2 mouse cellular contexts compared by ENCODE assay signal in genomic region chr15:83482645-83483224, GRCm38 (mm10).
A peak's percentile ranks its signal among the peaks of the same experiment; 100 is the strongest.
TF ChIP-seq lines count a peak whose summit lies in the region.

No protein-coding gene starts in this region.

TF ChIP-seq in MEL, 35 proteins besides CTCF, POLR2A, EP300 and RAD21:
- peak; percentile 64 for TF ChIP-seq MXI1 (IDR thresholded peaks at IDR 0.05; ENCODE audit: low read depth, low read length)
- no peak for TF ChIP-seq GABPA (IDR thresholded peaks at IDR 0.05; ENCODE audit: low read depth, low read length)
- TF ChIP-seq MYC (IDR thresholded peaks at IDR 0.05; ENCODE audit: low read depth, low read length) = no peak
- 0 out of 2 replicates have a peak, but pooled peaks have one; percentile 8 for TF ChIP-seq ZNF384 (IDR thresholded peaks at IDR 0.05; ENCODE audit: low read depth, low read length)
- TF ChIP-seq ELF1 (IDR thresholded peaks at IDR 0.05; ENCODE audit: low read depth, low read length) = no peak
- no peak for TF ChIP-seq ZC3H11A (IDR thresholded peaks at IDR 0.05; ENCODE audit: low read depth, low read length)
- TF ChIP-seq ZKSCAN1 (IDR thresholded peaks at IDR 0.05; ENCODE audit: low read depth, low read length) = no peak
- no peak for TF ChIP-seq GATA1 (IDR thresholded peaks at IDR 0.05; ENCODE audit: low read depth, low read length)
- peak; percentile 28; the same call in 1 of the 2 replicates for TF ChIP-seq USF1 (IDR thresholded peaks at IDR 0.05; ENCODE audit: low read depth, low read length)
- TF ChIP-seq E2F4 (IDR thresholded peaks at IDR 0.05; ENCODE audit: borderline replicate concordance, low read depth, low read length) = no peak
- no peak for TF ChIP-seq TBP (IDR thresholded peaks at IDR 0.05; ENCODE audit: low read depth, low read length)
- TF ChIP-seq TAL1 (IDR thresholded peaks at IDR 0.05; ENCODE audit: low read length) = no peak
- no peak for TF ChIP-seq MAFK (IDR thresholded peaks at IDR 0.05; ENCODE audit: borderline replicate concordance, low read depth, low read length)
- no peak for TF ChIP-seq MYB (IDR thresholded peaks at IDR 0.05; ENCODE audit: low read depth, low read length)
- 0 out of 2 replicates have a peak, but pooled peaks have one; percentile 27 for TF ChIP-seq NELFE (IDR thresholded peaks at IDR 0.05; ENCODE audit: low read depth, low read length)
- TF ChIP-seq SIN3A (IDR thresholded peaks at IDR 0.05; ENCODE audit: low read length) = peak; percentile 41
- TF ChIP-seq MAZ (IDR thresholded peaks at IDR 0.05; ENCODE audit: low read depth, low read length) = peak; percentile 15
- TF ChIP-seq SMC3 (IDR thresholded peaks at IDR 0.05; ENCODE audit: low read depth, low read length) = no peak
- no peak for TF ChIP-seq JUND (IDR thresholded peaks at IDR 0.05; ENCODE audit: low read depth, low read length)
- TF ChIP-seq POLR2AphosphoS5 (IDR thresholded peaks at IDR 0.05; ENCODE audit: borderline replicate concordance, low read depth, low read length) = no peak
- TF ChIP-seq USF2 (IDR thresholded peaks at IDR 0.05; ENCODE audit: borderline replicate concordance in 1 of 2, insufficient read depth in 1 of 2, low read depth in 1 of 2, low read length in 2 of 2) = no peak
- no peak for TF ChIP-seq CHD1 (IDR thresholded peaks at IDR 0.05; ENCODE audit: low read depth, low read length)
- peak; percentile 50; the same call in 1 of the 2 replicates for TF ChIP-seq TCF12 (IDR thresholded peaks at IDR 0.05; ENCODE audit: low read depth, low read length)
- peak; percentile 71; the same call in 1 of the 2 replicates for TF ChIP-seq ETS1 (IDR thresholded peaks at IDR 0.05; ENCODE audit: low read depth, low read length)
- TF ChIP-seq HCFC1 (IDR thresholded peaks at IDR 0.05; ENCODE audit: low read depth, low read length) = no peak; the same call in 1 of the 2 replicates
- TF ChIP-seq BHLHE40 (IDR thresholded peaks at IDR 0.05; ENCODE audit: borderline replicate concordance, low read depth, low read length) = no peak
- no peak for TF ChIP-seq NRF1 (IDR thresholded peaks at IDR 0.05; ENCODE audit: insufficient read depth, low read depth, low read length, poor library complexity, severe bottlenecking)
- TF ChIP-seq ZMIZ1 (IDR thresholded peaks at IDR 0.05; ENCODE audit: low read depth, low read length) = no peak
- no peak for TF ChIP-seq MEF2A (IDR thresholded peaks at IDR 0.05; ENCODE audit: extremely low read depth, insufficient replicate concordance, low read depth, low read length, poor library complexity, severe bottlenecking)
- no peak for TF ChIP-seq UBTF (IDR thresholded peaks at IDR 0.05; ENCODE audit: borderline replicate concordance, insufficient read depth, low read depth, low read length)
- TF ChIP-seq RCOR1 (IDR thresholded peaks at IDR 0.05; ENCODE audit: low read depth, low read length) = no peak
- TF ChIP-seq MAX (IDR thresholded peaks at IDR 0.05; ENCODE audit: low read length) = no peak
- TF ChIP-seq POLR2AphosphoS2 (IDR thresholded peaks at IDR 0.05; ENCODE audit: low read length) = no peak
- no peak for TF ChIP-seq KAT2A (conservative IDR thresholded peaks at IDR 0.05; ENCODE audit: low read depth, low read length)
- no peak for TF ChIP-seq CHD2 (IDR thresholded peaks at IDR 0.05; ENCODE audit: low read length)

TF ChIP-seq in myocyte, 11 proteins besides CTCF, POLR2A, EP300 and RAD21:
- TF ChIP-seq CEBPB (IDR thresholded peaks at IDR 0.05; ENCODE audit: insufficient read depth, poor library complexity, severe bottlenecking) (0 out of 2 replicates have a peak, but pooled peaks have one; percentile 12), MAX (IDR thresholded peaks at IDR 0.05; ENCODE audit: low read depth) (no peak)
